Mouse (Mus musculus) hindbrain, postnatal 0 days (tissue): ENCODE measurements around the gene Gm8237. TPM values are rescaled to one million over a fixed set of nuclear protein-coding genes. Genes with fewer than 3 reads are reported as not detected.

ENCODE experiments used
- polyA plus RNA-seq: library from polyadenylated mRNA; unstranded; fragments of >200 nt; fragmentation: Nextera tagmentation; extraction: Ambion mirVana; gene quantifications from 2 replicates; pipeline ENCODE4 v1.2.1, GENCODE M21; 2015
- total RNA-seq: library from RNA; depleted of rRNA; stranded (reverse); fragments of >200 nt; gene quantifications from 2 replicates; pipeline ENCODE4 v1.2.3, GENCODE M21; 2014; rRNA removed

Gene Gm8237
- total and polyA plus RNA-seq, 2 experiments from 2014 or later: 0.26 to 1.5 TPM

Other genes starting within 250 kb of the Gm8237 start
- gene Gm8265, start 247.4 kb downstream of the Gm8237 start, total RNA-seq: not detected in 2 replicates
- gene Gm8265, start 247.4 kb downstream of the Gm8237 start, polyA plus RNA-seq: not detected in 2 replicates
- gene Gm9603, start 192.9 kb downstream of the Gm8237 start, total RNA-seq: not detected in 2 replicates
- not detected in 2 replicates for gene Gm9603, start 192.9 kb downstream of the Gm8237 start, polyA plus RNA-seq
- not detected in 2 replicates for gene Gm3373, start 138.8 kb downstream of the Gm8237 start, total RNA-seq
- 1.4 TPM in 1 of 2 replicates, not detected in the other for gene Gm3373, start 138.8 kb downstream of the Gm8237 start, polyA plus RNA-seq
- 2.3 and 2.7 TPM in 2 replicates for gene Gm3383, start 72.4 kb downstream of the Gm8237 start, total RNA-seq
- 3.4 and 3.5 TPM in 2 replicates for gene Gm3383, start 72.4 kb downstream of the Gm8237 start, polyA plus RNA-seq
- not detected in 2 replicates for gene Gm3424, start 50.1 kb downstream of the Gm8237 start, total RNA-seq
- not detected in 2 replicates for gene Gm3424, start 50.1 kb downstream of the Gm8237 start, polyA plus RNA-seq
- 0.72 and 3.3 TPM in 2 replicates for gene Gm3248, start 81.4 kb upstream of the Gm8237 start, total RNA-seq
- gene Gm3248, start 81.4 kb upstream of the Gm8237 start, polyA plus RNA-seq: 3.4 and 3.8 TPM in 2 replicates
- gene Gm3453, start 98.8 kb upstream of the Gm8237 start, total RNA-seq: not detected in 2 replicates
- gene Gm3453, start 98.8 kb upstream of the Gm8237 start, polyA plus RNA-seq: not detected in 2 replicates
- not detected in 2 replicates for gene Gm6337, start 177.9 kb upstream of the Gm8237 start, total RNA-seq
- 0.08 TPM in 1 of 2 replicates, not detected in the other for gene Gm6337, start 177.9 kb upstream of the Gm8237 start, polyA plus RNA-seq
- 2.5 and 4.2 TPM in 2 replicates for gene Gm8206, start 213.6 kb upstream of the Gm8237 start, total RNA-seq
- 4.1 and 4.8 TPM in 2 replicates for gene Gm8206, start 213.6 kb upstream of the Gm8237 start, polyA plus RNA-seq
- 3.4 and 4.1 TPM in 2 replicates for gene Gm3468, start 228.3 kb upstream of the Gm8237 start, total RNA-seq
- gene Gm3468, start 228.3 kb upstream of the Gm8237 start, polyA plus RNA-seq: 4.6 and 4.8 TPM in 2 replicates
- gene Gm3476, start 245.4 kb upstream of the Gm8237 start, total RNA-seq: not detected in 2 replicates
- gene Gm3476, start 245.4 kb upstream of the Gm8237 start, polyA plus RNA-seq: not detected in 2 replicates